Mouse (Mus musculus) frontal cortex, postnatal 36 days (tissue): ENCODE data around the gene Ptgis.
A peak's percentile ranks its signal among the peaks of the same experiment; 100 is the strongest.

Source experiments
- DNase-seq, 2 experiments: peaks; one replicate each; pipeline ENCODE4 v3.0.0; 2022; ENCODE audit warnings: low spot score in 2 of 2

Ptgis gene

GRCm38 (mm10) chr2:167155541-167155973 lies 84.8 kb downstream of the Ptgis start:
- DNase-seq, result peak; percentile 75 to 78

GRCm38 (mm10) chr2:167150880-167151279 lies 89.5 kb downstream of the Ptgis start:
- no peak for DNase-seq

- no peak for DNase-seq
Observed at GRCm38 (mm10) chr2:167150135-167150534, 90.3 kb downstream of the Ptgis start.

- no peak for DNase-seq
Observed at GRCm38 (mm10) chr2:167149035-167149434, 91.4 kb downstream of the Ptgis start.

GRCm38 (mm10) chr2:167147708-167148107 lies 92.7 kb downstream of the Ptgis start:
- no peak for DNase-seq

GRCm38 (mm10) chr2:167145904-167146303 lies 94.5 kb downstream of the Ptgis start:
- DNase-seq, result no peak

- DNase-seq, result peak; percentile 65 to 83
Observed at GRCm38 (mm10) chr2:167144439-167145307, 95.7 kb downstream of the Ptgis start.

- no peak for DNase-seq
Observed at GRCm38 (mm10) chr2:167143914-167144313, 96.5 kb downstream of the Ptgis start.

GRCm38 (mm10) chr2:167142282-167142681 lies 98.1 kb downstream of the Ptgis start:
- DNase-seq, result no peak

GRCm38 (mm10) chr2:167141810-167142209 lies 98.6 kb downstream of the Ptgis start:
- no peak for DNase-seq
